Mouse (Mus musculus) monocyte, adult 59 days (primary cell): ENCODE data around the gene Kdelr3. TPM values are rescaled to one million over a fixed set of nuclear protein-coding genes. Genes with fewer than 3 reads are reported as not detected.

Experiments
- total RNA-seq, 2 experiments: library from RNA; stranded (reverse); gene quantifications; one replicate each; pipeline ENCODE4 v1.2.4; 2023

Kdelr3 gene
- not detected for total RNA-seq

GRCm38 (mm10) chr15:79516171-79517096 is at the start of gene Kdelr3:
Gene Kdelr3 (plus strand): TSS chr15:79516411.

GRCm38 (mm10) chr15:79504707-79505452 is 11.3 kb upstream of the Kdelr3 start, which contains the start of gene Kcnj4:
Gene Kcnj4 (minus strand): TSS chr15:79505241.

DNA sequence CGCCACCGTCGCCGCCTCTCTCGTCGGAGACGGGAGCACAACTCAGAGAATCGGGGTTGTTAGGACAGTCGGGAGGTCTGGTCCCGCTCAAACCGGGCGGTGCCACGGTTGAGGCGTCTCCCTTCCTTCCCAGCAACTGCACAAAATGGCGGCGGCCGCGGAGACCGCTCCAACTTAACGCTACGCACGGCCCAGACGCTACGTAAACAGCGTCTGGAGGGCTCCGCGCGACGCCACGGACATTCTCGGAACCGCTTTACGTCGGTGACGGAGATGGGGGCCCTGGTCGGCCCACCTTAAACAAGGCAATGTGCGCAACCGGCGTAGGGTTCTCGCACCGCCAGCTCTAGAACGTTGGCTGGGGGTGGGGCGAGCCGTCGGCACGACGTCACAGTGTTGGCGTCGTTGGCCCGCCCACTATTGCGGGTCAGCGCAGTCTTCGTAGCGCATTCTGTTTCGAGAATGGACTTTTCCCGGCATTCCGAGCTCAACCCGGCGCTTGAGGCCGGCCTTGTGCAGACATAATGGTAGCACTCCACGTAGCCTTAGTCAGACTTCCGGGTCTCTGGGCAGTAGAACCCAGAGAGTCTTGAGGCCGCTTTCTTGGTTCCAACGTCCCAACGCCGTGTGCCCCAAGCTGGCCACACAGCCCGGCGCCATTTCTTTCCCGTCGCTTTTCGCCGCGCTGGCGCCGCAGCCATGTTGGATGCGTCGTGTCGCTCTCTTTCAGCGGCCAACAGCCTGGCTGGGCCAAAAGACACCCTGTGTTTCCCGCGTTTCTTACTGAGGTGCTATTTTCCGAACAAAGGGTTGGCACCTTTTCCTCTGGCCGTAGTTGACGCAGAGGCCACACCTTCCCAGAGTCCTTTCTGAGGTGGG is 30.4 kb downstream of the Kdelr3 start, which contains the start of gene Ddx17:
Ddx17 (minus strand) TSS at position 332 of the 879 bp plus-strand sequence.

Other genes starting within 250 kb of the Kdelr3 start
- not detected for gene Baiap2l2, start 230.9 kb upstream of the Kdelr3 start, total RNA-seq
- gene Pla2g6, start 188.0 kb upstream of the Kdelr3 start, total RNA-seq = 1 to 10 TPM; 4.7 to 7.8 TPM
- 10 to 100 TPM; 70.0 to 72.2 TPM for gene Maff, start 169.8 kb upstream of the Kdelr3 start, total RNA-seq
- 100 to 1,000 TPM in 1 of 2 experiments, 10 to 100 TPM in 1; 94.0 to 114 TPM for gene Tmem184b, start 112.8 kb upstream of the Kdelr3 start, total RNA-seq
- gene Csnk1e, start 60.8 kb upstream of the Kdelr3 start, total RNA-seq = 100 to 1,000 TPM; 144 to 153 TPM
- not detected for gene Kcnj4, start 11.2 kb upstream of the Kdelr3 start, total RNA-seq
- 100 to 1,000 TPM; 237 to 241 TPM for gene Ddx17, start 30.3 kb downstream of the Kdelr3 start, total RNA-seq
- not detected for gene Dmc1, start 88.7 kb downstream of the Kdelr3 start, total RNA-seq
- under 1 TPM; 0.67 to 0.81 TPM for gene Fam227a, start 142.5 kb downstream of the Kdelr3 start, total RNA-seq
- gene Cby1, start 142.8 kb downstream of the Kdelr3 start, total RNA-seq = 10 to 100 TPM in 1 of 2 experiments, 1 to 10 TPM in 1; 7.3 to 10.7 TPM
- 10 to 100 TPM; 85.1 to 92.9 TPM for gene Tomm22, start 154.4 kb downstream of the Kdelr3 start, total RNA-seq
- 10 to 100 TPM; 18.6 to 22.5 TPM for gene Josd1, start 171.5 kb downstream of the Kdelr3 start, total RNA-seq
- gene Gtpbp1, start 174.4 kb downstream of the Kdelr3 start, total RNA-seq = 10 to 100 TPM; 55.9 to 67.9 TPM
- 100 to 1,000 TPM; 150 to 211 TPM for gene Sun2, start 226.1 kb downstream of the Kdelr3 start, total RNA-seq